Mouse (Mus musculus) kidney, postnatal 25 days (tissue): ENCODE measurements around the gene Unc93a.
"Not testable (repeated sequence)": the region's sequence is repeated elsewhere in the genome, so short reads cannot be mapped to it uniquely, and the experiment has no call there.

ENCODE experiments used
- DNase-seq, 2 experiments: peaks; one replicate each; pipeline ENCODE4 v3.0.0; 2021; ENCODE audit warnings: mixed read lengths in 2 of 2

The Unc93a gene

GRCm38 (mm10) chr17:13067864-13068385, 63.7 kb downstream of the Unc93a start:
- not testable (repeated sequence) for DNase-seq

GRCm38 (mm10) chr17:13062882-13063281, 68.7 kb downstream of the Unc93a start:
- not testable (repeated sequence) for DNase-seq

- DNase-seq: not testable (repeated sequence)
Observed at GRCm38 (mm10) chr17:13060804-13061203, 70.8 kb downstream of the Unc93a start, which contains the start of gene Tcp10b. Gene Tcp10b (plus strand): TSS chr17:13061104.
